Mouse (Mus musculus) NIH3T3 (cell line): ENCODE measurements around the gene Cct8l1.

ENCODE experiments used
- DNase-seq: peaks from one replicate; pipeline ENCODE4 v3.0.0-alpha.2; 2012; ENCODE audit warnings: low read depth

Gene Cct8l1

DNA sequence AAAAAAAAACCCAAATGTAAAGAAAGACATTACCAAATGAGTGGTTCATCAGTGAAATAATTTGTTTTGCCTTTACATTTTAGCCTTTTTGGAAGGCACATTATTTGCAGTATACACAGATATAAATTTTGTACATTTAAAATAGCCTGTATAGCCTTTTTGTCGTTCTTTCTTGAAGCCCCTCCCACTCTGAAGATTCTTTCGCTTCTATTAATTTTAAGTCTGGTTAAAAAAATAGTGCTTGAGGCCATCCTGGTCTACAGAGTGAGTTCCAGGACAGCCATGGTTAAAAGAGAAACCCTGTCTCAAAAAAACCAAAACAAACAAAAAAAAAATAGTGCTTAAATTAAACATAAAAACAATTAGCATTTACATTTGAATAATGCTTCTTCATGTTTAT lies 14.8 kb downstream of the Cct8l1 start:
- DNase-seq = no peak

DNA sequence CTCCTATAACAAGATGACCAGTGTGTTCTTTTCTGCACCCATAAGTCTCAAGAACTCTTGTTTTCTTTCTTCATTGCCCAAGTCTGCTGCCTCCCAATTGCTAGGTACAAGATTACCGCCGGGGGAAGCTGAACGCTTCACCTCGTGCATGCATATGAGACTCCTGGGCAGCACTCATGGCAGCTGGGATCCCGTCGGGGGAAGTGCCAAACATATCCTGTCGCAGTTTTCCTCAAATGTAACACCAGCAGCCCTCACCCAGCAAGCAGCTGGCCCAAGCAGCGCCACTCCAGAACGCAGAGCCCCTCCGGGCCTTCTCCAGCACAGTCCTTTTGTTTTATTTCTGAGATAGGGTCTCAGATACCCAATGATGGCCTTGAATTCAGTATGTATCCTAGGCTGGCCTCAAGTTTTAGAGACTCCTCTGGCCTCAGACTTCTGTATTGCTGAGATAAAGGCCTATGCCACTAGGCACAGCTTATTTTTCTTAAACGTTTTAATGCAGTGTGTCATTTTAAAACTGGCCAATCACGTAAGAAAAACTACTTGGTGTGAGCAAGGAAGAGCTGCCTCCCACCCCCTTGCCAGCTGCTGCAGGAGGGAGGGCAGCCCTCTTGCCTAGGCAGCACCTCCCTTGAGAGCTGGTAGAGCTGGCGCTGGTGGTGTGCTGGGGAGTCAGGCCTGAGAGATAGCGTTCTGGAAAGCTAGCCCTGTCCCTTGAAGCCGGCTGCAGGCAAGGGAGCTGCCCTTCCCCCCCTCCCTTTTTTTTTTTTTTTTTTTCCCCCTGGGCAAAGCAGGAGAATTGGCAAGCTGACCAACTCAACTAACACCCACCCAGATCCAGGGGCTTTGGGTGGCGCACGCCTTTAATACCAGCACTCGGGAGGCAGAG lies 16.6 kb downstream of the Cct8l1 start:
- DNase-seq = no peak

DNA sequence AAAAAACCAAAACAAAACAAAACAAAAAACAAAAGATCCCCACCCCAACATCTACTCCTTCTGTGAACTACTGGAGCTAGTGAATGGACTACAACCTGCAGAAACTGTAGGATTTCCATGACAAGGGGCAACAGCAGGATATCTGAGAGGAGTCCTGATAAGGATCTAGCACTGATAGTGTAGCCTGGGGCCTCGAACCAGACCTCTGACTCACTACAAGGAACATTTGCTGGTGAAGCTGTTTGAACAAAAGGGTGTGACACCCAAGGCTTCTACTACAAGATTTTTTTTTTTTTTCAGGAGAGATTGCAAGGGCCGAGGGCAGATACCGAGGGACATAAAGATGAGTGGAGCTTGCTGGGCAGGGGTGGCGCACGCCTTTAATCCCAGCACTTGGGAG lies 17.4 kb downstream of the Cct8l1 start:
- no peak for DNase-seq

DNA sequence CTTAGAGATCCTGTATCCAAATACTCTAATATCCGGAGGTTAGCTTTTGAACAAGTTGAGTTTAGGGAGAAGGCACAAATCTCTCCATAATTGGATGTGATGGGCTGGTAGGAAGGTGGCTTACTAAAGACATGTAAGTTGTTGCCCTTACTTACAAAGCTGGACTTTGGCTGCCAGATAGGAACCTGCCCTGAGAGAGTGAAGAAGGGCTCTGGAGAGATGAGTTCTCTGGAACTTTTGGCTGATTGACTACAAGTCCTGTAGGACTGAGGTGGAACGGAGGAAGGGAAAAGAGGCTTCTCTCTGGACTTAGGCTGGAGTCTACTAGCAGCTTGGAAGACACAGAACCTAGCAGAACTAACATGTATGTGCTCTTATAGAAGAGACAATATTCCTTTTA lies 19.7 kb downstream of the Cct8l1 start:
- DNase-seq = no peak

DNA sequence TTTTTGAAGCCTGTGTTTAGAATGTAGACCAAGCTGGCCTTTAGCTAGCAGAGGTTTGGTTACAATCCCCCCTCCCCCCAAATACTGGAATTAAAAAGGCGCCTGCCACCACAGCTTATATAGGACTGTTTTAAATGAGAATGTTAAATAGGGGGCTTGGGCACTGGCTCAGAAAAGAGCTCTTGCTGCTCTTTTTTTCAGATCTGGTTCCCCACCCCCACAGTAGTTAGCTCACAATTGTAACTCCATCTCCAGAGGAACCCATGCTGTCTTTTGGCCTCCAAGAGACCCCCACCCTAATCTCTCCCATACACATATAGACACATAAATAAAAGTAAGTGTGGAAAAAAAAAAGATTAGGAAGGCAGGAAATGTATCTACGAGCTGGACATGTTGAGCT lies 20.6 kb downstream of the Cct8l1 start:
- DNase-seq = no peak

DNA sequence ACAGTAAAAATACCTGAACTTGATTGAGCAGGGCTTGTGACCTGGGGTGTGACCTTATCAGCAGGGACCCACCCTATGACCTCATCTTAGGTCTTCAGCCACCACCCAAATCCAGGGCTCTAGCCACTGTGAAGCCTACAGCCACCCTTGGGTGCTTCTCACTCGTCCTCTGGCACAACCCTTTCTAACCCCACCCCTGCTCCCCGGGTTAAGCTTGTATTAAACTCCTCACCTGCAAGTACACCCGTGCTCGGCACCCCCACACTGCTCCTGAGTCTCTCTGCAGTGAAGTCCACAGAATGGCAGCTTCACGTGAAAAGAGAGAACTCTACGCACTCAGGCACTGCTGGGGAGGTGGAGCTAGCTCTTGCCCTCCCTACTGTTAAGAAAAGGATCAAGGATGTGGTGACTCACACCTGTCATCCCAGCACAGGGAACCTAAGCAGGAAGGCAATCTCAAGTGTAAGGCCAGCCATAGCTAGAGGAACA lies 21.1 kb downstream of the Cct8l1 start:
- DNase-seq = no peak

DNA sequence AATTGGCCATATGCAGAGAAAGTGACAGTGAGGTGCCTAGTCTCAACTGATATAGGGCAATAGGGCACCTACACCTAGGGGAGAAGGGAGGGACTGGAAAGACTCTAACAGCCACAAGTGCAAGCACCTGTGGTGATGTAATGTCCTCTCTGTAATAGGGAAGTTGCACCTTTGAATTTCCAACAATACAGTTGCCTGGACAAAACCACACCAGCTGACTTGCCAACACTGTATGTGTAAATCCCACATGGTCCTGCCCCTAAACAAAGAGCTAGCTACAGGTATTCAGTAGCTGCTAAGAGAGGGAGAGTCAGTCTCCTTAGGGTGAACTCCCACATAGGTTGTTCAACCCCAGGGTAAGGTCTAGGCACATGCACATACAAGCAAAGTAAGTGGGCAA lies 24.5 kb downstream of the Cct8l1 start:
- no peak for DNase-seq

DNA sequence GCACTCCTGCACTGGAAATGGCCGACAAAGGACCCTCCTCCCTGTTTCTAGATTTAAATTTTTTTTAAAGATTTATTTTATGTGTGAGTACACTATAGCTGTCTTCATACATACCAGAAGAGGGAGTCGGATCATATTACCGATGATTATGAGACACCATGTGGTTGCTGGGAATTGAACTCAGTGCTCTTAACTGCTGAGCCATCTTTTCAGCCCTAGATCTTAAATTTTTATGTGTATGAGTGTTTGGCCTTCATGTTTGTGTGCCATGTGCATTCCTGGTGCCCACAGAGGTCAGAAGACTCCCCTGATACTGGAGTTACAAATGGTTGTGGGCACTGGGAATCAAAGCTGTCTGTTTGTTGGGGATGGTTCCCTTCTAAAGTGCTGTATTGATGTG lies 25.1 kb downstream of the Cct8l1 start:
- DNase-seq = peak; percentile 61

DNA sequence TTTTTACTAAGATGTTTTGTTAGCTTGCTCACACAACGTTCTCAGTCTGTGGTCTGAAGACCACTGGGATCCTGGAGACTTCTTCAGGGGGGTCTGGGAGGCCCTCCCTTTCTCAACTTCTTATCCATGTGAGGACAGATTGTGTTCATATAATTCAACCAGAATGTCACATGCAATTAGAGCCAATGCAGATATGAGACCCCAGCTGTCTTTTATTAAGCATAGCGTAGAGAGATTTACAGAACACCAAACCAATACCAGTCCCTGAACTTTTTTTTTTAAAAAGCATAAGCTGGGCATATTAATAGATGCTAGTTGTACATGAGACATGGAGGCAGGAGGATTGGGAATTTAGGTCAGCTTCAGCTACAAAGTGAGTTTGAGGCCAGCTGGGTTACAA lies 25.8 kb downstream of the Cct8l1 start:
- DNase-seq = peak; percentile 49

DNA sequence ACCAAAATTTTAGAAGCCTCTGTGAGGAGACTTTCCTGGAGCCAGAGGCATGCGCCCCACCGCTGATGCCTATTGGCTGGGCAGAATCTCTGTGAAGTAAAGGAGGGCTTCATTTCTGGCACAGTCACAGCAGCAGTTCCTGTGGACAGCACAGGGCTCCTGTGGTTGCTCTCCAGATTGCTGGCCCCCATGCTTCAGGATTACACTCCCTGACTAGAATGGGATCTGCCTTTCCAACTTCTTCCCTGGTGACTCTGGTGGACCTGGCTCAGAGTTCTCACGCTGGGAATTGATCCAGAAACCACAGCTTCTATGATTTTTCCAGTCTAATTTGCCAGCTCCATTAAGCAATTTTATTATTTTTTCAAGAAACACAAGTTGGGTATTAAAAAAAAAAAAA lies 28.2 kb downstream of the Cct8l1 start:
- peak; percentile 89 for DNase-seq

DNA sequence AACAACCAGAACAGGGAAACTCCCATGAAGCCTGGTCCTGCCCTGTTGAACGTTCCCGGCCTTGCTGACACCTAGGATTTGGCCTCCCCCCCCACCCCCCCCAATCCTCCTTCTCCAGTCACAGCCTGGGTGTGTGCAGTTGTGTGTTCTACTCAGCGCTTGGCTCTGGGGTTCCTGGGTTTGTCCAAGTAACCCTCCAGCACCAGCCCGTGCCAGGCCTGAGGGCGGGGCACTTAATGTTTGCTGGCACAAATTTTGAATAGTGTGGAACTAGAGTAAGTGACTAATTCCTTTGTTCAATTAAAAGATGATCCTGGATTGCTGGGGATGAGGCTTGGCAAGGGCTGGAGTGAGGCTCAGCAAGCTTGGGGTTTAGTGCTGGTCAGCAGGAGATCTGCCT lies 28.7 kb downstream of the Cct8l1 start:
- peak; percentile 32 for DNase-seq

DNA sequence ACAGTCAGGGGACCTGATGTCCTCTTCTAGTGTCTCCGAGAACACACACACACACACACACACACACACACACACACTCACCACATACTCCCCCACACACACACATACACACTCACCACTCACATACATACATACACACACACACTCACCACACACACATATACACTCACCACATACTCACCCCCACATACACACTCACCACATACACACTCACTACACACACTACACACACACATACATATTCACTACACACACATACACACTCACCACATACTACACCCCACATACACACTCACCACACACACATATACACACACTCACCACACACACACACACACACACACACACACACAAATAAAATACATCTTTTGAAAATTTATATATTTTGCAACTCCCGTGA lies 31.0 kb downstream of the Cct8l1 start:
- DNase-seq = no peak

DNA sequence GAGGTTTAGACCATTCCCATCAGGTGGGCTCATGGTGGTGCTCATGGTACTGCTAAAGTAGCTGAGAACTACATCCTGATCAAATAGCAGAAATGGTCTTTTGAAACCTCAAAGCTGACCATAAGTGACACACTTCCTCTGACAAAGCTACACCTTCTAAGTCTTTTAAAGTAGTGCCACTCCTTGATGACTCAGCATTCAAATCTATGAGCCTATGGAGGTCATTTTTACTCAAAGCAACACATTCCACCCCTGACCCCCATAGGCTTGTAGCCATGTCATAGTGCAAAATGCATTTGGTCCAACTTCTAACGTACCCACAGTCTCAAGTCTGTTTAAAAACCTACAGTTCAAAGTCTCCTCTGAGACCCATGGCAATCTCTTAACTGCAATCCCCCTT lies 35.0 kb downstream of the Cct8l1 start:
- DNase-seq = no peak

DNA sequence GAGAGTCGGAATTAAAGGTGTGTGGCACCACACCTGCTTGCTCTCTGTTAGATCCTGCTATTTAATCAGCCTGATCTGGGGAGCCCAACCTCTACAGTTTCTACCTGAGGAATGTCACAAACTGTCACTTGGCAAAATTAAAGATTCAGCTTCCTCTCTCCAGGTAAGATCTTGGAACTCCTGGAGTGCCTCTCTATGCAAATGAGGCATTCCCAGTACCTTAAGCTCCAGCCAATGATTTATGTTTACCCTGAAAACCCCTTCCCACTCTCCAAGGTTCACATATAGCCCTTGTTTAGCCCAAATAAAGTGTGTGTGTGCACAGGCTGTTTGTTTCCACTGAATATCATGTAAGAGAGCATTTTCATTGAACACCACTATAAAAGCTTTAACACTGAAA lies 38.3 kb downstream of the Cct8l1 start:
- DNase-seq = no peak

DNA sequence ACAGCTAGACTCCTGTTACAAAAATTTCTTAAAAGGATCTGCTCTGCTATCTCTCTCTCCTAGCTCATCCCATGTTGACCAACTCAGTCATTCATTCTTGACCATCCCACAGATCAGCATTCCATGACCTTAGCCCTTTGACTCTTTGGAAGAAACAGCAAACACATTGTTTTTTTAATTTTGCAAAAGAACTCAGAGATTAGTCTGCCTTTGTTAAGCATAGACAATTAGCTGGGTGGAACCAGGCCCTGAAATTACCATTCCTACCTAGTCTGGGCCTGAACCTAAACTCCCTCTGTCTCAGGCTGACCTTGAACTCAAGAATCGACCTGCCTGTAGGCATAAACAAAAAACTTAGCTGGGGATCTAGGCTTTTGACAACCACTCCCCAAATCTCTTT lies 38.8 kb downstream of the Cct8l1 start:
- DNase-seq = no peak

DNA sequence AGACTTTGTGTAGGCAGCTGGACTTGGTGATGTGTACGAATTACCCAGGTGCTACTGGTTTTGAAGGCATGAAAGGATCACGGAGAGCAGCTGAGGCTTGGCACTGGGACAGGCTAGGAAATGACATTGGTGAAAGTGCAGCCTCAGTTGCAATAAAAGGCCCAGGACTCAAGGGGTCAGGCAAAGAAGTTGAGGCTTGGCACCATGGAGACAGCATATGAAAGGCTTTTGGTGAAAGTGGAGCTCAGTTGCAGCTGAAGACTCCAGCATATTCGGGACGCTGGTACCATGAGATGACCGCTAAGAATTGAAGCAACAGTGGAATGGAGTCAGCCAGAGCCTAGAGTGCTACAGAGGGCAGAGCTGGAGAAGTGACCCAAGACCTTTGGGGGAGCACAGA lies 39.8 kb downstream of the Cct8l1 start:
- DNase-seq = no peak

DNA sequence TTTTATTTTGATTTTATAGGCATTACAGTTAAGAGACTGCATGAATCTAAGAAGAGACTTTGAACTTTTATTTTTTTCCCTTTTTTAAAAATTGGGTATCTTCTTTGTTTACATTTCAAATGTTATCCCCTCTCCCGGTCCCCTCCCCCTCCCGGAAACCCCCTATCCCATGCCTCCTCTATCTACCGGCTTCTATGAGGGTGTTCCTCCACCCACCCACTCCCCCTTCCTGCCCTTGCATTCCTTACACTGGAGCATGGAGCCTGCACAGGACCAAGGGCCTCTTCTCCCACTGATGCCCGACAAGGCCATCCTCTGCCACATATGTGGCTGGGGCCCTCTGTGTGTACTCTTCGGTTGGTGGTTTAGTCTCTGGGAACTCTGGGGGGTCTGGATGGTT lies 40.5 kb downstream of the Cct8l1 start:
- DNase-seq = no peak
